Mouse (Mus musculus) thymus, adult 2 months (tissue): ENCODE results near the gene Pif1. TPM values are rescaled to one million over a fixed set of nuclear protein-coding genes. Genes with fewer than 3 reads are reported as not detected.

ENCODE experiments used
- DNase-seq: peaks from one replicate; pipeline ENCODE4 v3.0.0; 2021
- H3K27ac ChIP-seq: fragments of 200-500 bp; 2 replicates; pipeline ENCODE4 v1.5.1; 2012; ENCODE audit warnings: low read length, control low read depth; ENCODE audit not compliant: control insufficient read depth, insufficient read depth
- H3K27me3 ChIP-seq: fragments of 200-500 bp; 2 replicates; pipeline ENCODE4 v1.6.1; 2012; ENCODE audit warnings: mild to moderate bottlenecking, low read length, moderate library complexity, mixed read lengths; ENCODE audit not compliant: control insufficient read depth, insufficient read depth
- H3K36me3 ChIP-seq: fragments of 200-500 bp; 2 replicates; pipeline ENCODE4 v1.6.1; 2012; ENCODE audit warnings: mild to moderate bottlenecking, low read length, moderate library complexity; ENCODE audit not compliant: control insufficient read depth, insufficient read depth
- H3K4me1 ChIP-seq: fragments of 200-500 bp; replicated peaks from 2 replicates; pipeline ENCODE4 v1.6.1; 2012; ENCODE audit warnings: low read length; ENCODE audit not compliant: control insufficient read depth, insufficient read depth
- H3K4me3 ChIP-seq: fragments of 200-500 bp; 2 replicates; pipeline ENCODE4 v1.5.1; 2012; ENCODE audit warnings: mild to moderate bottlenecking, low read length, control low read depth, moderate library complexity; ENCODE audit not compliant: control insufficient read depth, insufficient read depth
- CTCF ChIP-seq: fragments of 200-500 bp; IDR thresholded peaks from 2 replicates; pipeline ENCODE4 v1.5.1; 2012; ENCODE audit warnings: mild to moderate bottlenecking, control low read depth, low read length, moderate library complexity, borderline replicate concordance; ENCODE audit not compliant: control insufficient read depth, poor library complexity, insufficient read depth; ENCODE audit errors: extremely low read depth
- POLR2A ChIP-seq: fragments of 200-500 bp; IDR thresholded peaks from 2 replicates; pipeline ENCODE4 v1.6.1; 2012; ENCODE audit warnings: mild to moderate bottlenecking, low read length, control low read depth, moderate library complexity; ENCODE audit not compliant: control insufficient read depth, poor library complexity, insufficient read depth; ENCODE audit errors: extremely low read depth
- WGBS: fragments of 180-500 bp; shearing (Covaris S2); methylation state at CpG from one replicate; pipeline ENCODE4 v1.1.7; 2018; 5-methylcytosine and 5-hydroxymethylcytosine counted together
- polyA plus RNA-seq: library from polyadenylated mRNA; depleted of rRNA; stranded (reverse); fragments of >200 nt; gene quantifications from 2 replicates; pipeline ENCODE4 v1.2.3, GENCODE M21; 2012

The Pif1 gene
- polyA plus RNA-seq, 1 experiment, result 37.5 TPM

GRCm38 (mm10) chr9:65550079-65550831 is 36.7 kb upstream of the Pif1 start:
- TF ChIP-seq POLR2A, result no peak
- H3K4me3 ChIP-seq, result no peak overlapping the region

GRCm38 (mm10) chr9:65551035-65551434 is 35.9 kb upstream of the Pif1 start:
- Histone ChIP-seq H3K36me3 (peaks cover 6% of the 10 kb centered on the region), H3K27me3 (no peaks in the 10 kb centered on the region), H3K4me1 (peaks cover 42% of the 10 kb centered on the region), H3K4me3 (no peak overlapping the region), H3K27ac (peak overlapping the region; percentile 57)
- DNase-seq, result peak; percentile 82
- WGBS, result 1% methylated on average over 5 of the region's 5 CpGs
- TF ChIP-seq CTCF (0 out of 2 replicates have a peak, but pooled peaks have one; percentile 28), POLR2A (no peak; the same call in 1 of the 2 replicates)

More at GRCm38 (mm10) chr9:65550079-65550831, 36.7 kb upstream of the Pif1 start:
- Histone ChIP-seq H3K27ac (peak overlapping the region; percentile 57), H3K36me3 (no peaks in the 10 kb centered on the region), H3K4me1 (peaks cover 48% of the 10 kb centered on the region), H3K27me3 (no peaks in the 10 kb centered on the region)
- no peak for DNase-seq
- WGBS, result 15% methylated on average over 7 of the region's 7 CpGs

DNA sequence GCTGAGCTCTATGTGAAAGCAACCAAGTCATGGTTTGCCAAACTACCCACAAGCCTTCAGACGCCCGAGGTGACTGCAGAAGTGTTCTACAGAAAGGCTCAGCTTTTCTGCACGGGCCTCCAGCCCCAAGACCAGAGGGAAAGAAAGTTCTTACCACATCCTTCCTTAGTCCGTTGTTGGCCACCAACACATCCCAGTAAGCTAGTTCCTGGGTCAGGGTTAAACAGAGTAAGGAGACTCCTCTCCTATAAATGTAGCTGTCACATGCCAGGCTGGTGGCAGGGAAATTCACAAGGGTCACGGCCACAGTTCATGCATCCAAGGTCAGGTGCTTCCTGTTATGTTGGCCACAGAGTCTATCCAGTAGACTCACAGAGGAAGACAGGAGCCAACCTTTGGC is 34.8 kb upstream of the Pif1 start:
- H3K4me3 ChIP-seq, result no peak overlapping the region
- H3K36me3 ChIP-seq, result peaks cover 17% of the 10 kb centered on the region
- no peak for TF ChIP-seq CTCF
- no peak for TF ChIP-seq POLR2A
- H3K27me3 ChIP-seq, result no peaks in the 10 kb centered on the region
- 12% methylated on average over 5 of the region's 5 CpGs for WGBS
- peak overlapping the region; percentile 53 for H3K27ac ChIP-seq
- H3K4me1 ChIP-seq, result peaks cover 37% of the 10 kb centered on the region
- DNase-seq, result peak; percentile 43

GRCm38 (mm10) chr9:65552711-65553110 is 34.2 kb upstream of the Pif1 start:
- WGBS, result 100% methylated on average over 2 of the region's 2 CpGs
- Histone ChIP-seq H3K27me3 (no peaks in the 10 kb centered on the region), H3K4me3 (no peak overlapping the region), H3K4me1 (peaks cover 35% of the 10 kb centered on the region), H3K27ac (peak overlapping the region; percentile 53; the same call in 1 of the 2 replicates), H3K36me3 (peaks cover 22% of the 10 kb centered on the region)
- no peak for DNase-seq
- TF ChIP-seq POLR2A (no peak), CTCF (no peak)

- no peak for DNase-seq
- no peak overlapping the region for H3K27ac ChIP-seq
- peaks cover 26% of the 10 kb centered on the region for H3K4me1 ChIP-seq
- no peak for TF ChIP-seq CTCF
- no peak for TF ChIP-seq POLR2A
- 70% methylated on average over 5 of the region's 5 CpGs for WGBS
- H3K36me3 ChIP-seq, result peaks cover 35% of the 10 kb centered on the region
- no peak overlapping the region for H3K4me3 ChIP-seq
- no peaks in the 10 kb centered on the region for H3K27me3 ChIP-seq
These were observed 32.0 kb upstream of the Pif1 start for GRCm38 (mm10) chr9:65555001-65555405.

DNA sequence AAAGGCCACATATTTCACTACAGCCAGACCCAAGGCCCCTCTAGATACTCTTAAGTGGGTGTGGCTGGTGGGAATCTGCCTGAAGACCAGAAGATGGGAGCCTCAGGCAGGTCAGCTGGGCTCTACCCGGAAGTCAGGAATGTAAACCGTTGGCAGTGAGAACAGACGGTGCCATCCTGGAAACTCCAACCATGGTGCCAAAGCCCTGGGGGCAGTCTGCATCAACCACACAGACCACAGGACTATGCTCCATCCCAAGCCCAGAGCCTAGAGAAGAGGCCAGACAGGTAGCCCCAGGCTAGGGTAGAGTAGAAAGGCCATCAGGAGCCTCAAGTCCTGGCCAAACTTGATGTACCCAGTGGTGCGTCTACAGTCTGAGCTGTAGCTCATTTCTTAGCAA is 31.3 kb upstream of the Pif1 start:
- no peak overlapping the region for H3K4me3 ChIP-seq
- TF ChIP-seq POLR2A (no peak), CTCF (no peak)
- WGBS, result 94% methylated on average over 4 of the region's 4 CpGs
- DNase-seq, result no peak
- peaks cover 20% of the 10 kb centered on the region for H3K4me1 ChIP-seq
- peaks cover 35% of the 10 kb centered on the region for H3K36me3 ChIP-seq
- no peaks in the 10 kb centered on the region for H3K27me3 ChIP-seq
- no peak overlapping the region for H3K27ac ChIP-seq
